Mouse (Mus musculus) E14TG2a.4 (cell line): ENCODE data around the gene Hipk4.

ENCODE experiments used
- H3K27me3 ChIP-seq: 2 replicates; pipeline ENCODE4 v1.6.1; 2014; ENCODE audit warnings: low read length, control low read depth; ENCODE audit not compliant: insufficient read depth
- H3K36me3 ChIP-seq: 2 replicates; pipeline ENCODE4 v1.6.1; 2014; ENCODE audit warnings: low read length, control low read depth; ENCODE audit not compliant: insufficient read depth
- H3K4me1 ChIP-seq: replicated peaks from 2 replicates; pipeline ENCODE4 v1.6.1; 2014; ENCODE audit warnings: low read depth, low read length, control low read depth
- H3K4me3 ChIP-seq: replicated peaks from 2 replicates; pipeline ENCODE4 v1.5.1; 2014; ENCODE audit warnings: mild to moderate bottlenecking, low read length
- H3K9me3 ChIP-seq: 2 replicates; pipeline ENCODE4 v1.6.1; 2014; ENCODE audit warnings: low read length, control low read depth
- CTCF ChIP-seq: conservative IDR thresholded peaks from 2 replicates; pipeline ENCODE4 v1.5.1; 2014; ENCODE audit warnings: low read length
- NANOG ChIP-seq: IDR thresholded peaks from 2 replicates; pipeline ENCODE4 v1.6.1; 2014; ENCODE audit warnings: borderline replicate concordance, low read length, mixed read lengths
- POU5F1 ChIP-seq: IDR thresholded peaks from 2 replicates; pipeline ENCODE4 v1.6.1; 2014; ENCODE audit warnings: low read length, borderline replicate concordance

Gene Hipk4

GRCm38 (mm10) chr7:27480927-27481626, 42.0 kb upstream of the Hipk4 start:
- TF ChIP-seq NANOG = no peak
- Histone ChIP-seq H3K27me3 (no peaks in the 10 kb centered on the region), H3K4me1 (peaks cover 84% of the 10 kb centered on the region), H3K4me3 (peak overlapping the region; percentile 43), H3K36me3 (peaks cover 27% of the 10 kb centered on the region), H3K9me3 (no peaks in the 10 kb centered on the region)

- Histone ChIP-seq H3K4me1 (peaks cover 83% of the 10 kb centered on the region), H3K27me3 (no peaks in the 10 kb centered on the region), H3K4me3 (peak overlapping the region; percentile 43), H3K9me3 (no peaks in the 10 kb centered on the region), H3K36me3 (peaks cover 22% of the 10 kb centered on the region)
- no peak for TF ChIP-seq CTCF
- no peak for TF ChIP-seq POU5F1
- TF ChIP-seq NANOG = no peak
Measured at GRCm38 (mm10) chr7:27481627-27481969, 41.5 kb upstream of the Hipk4 start.

- Histone ChIP-seq H3K4me3 (peak overlapping the region; percentile 49), H3K9me3 (no peaks in the 10 kb centered on the region), H3K4me1 (peaks cover 73% of the 10 kb centered on the region), H3K27me3 (no peaks in the 10 kb centered on the region), H3K36me3 (0 out of 2 replicates have a peak, but pooled peaks cover 3% of the 10 kb centered on the region)
- TF ChIP-seq CTCF = no peak
- no peak for TF ChIP-seq NANOG
- no peak for TF ChIP-seq POU5F1
Measured at GRCm38 (mm10) chr7:27483860-27484259, 39.2 kb upstream of the Hipk4 start.

- H3K4me3 ChIP-seq = peak overlapping the region; percentile 69
- TF ChIP-seq POU5F1 (no peak), CTCF (no peak), NANOG (no peak)
- peaks cover 74% of the 10 kb centered on the region for H3K4me1 ChIP-seq
- H3K36me3 ChIP-seq = peaks cover 13% of the 10 kb centered on the region
- no peaks in the 10 kb centered on the region for H3K9me3 ChIP-seq
- no peaks in the 10 kb centered on the region for H3K27me3 ChIP-seq
Measured at GRCm38 (mm10) chr7:27486102-27486769, 36.8 kb upstream of the Hipk4 start.

- TF ChIP-seq POU5F1 (no peak), NANOG (peak; percentile 16; the same call in 1 of the 2 replicates), CTCF (peak; percentile 31)
- H3K9me3 ChIP-seq = no peaks in the 10 kb centered on the region
- peak within 1 kb of the TSS; percentile 95 for H3K4me3 ChIP-seq
- H3K4me1 ChIP-seq = peaks cover 77% of the 10 kb centered on the region
- peaks cover 13% of the 10 kb centered on the region for H3K36me3 ChIP-seq
- H3K27me3 ChIP-seq = no peaks in the 10 kb centered on the region
Measured at GRCm38 (mm10) chr7:27486770-27487697, 36.0 kb upstream of the Hipk4 start, which contains the start of gene Sertad1. Sertad1 (plus strand) TSS chr7:27486910.

GRCm38 (mm10) chr7:27487740-27488268, 35.3 kb upstream of the Hipk4 start:
- Histone ChIP-seq H3K4me3 (peak overlapping the region; percentile 95), H3K4me1 (peaks cover 77% of the 10 kb centered on the region), H3K27me3 (no peaks in the 10 kb centered on the region), H3K9me3 (no peaks in the 10 kb centered on the region), H3K36me3 (peaks cover 13% of the 10 kb centered on the region)
- TF ChIP-seq NANOG = no peak
- no peak for TF ChIP-seq POU5F1
- no peak for TF ChIP-seq CTCF

- TF ChIP-seq NANOG = no peak
- TF ChIP-seq CTCF = no peak
- no peak for TF ChIP-seq POU5F1
- Histone ChIP-seq H3K9me3 (no peaks in the 10 kb centered on the region), H3K4me1 (peaks cover 78% of the 10 kb centered on the region), H3K36me3 (peaks cover 13% of the 10 kb centered on the region), H3K4me3 (peak overlapping the region; percentile 74), H3K27me3 (no peaks in the 10 kb centered on the region)
Measured at GRCm38 (mm10) chr7:27489270-27489869, 33.7 kb upstream of the Hipk4 start.

- Histone ChIP-seq H3K4me1 (peaks cover 73% of the 10 kb centered on the region), H3K9me3 (no peaks in the 10 kb centered on the region), H3K36me3 (peaks cover 13% of the 10 kb centered on the region), H3K4me3 (peak overlapping the region; percentile 74), H3K27me3 (no peaks in the 10 kb centered on the region)
- no peak for TF ChIP-seq POU5F1
Measured at GRCm38 (mm10) chr7:27490227-27490542, 32.9 kb upstream of the Hipk4 start.
